Mouse (Mus musculus): ENCODE measurements around the gene Eif3c. TPM values are rescaled to one million over a fixed set of nuclear protein-coding genes. Genes with fewer than 3 reads are reported as not detected.

Eif3c gene
- polyA plus RNA-seq, 1 experiment = 115 TPM

GRCm38 (mm10) chr7:126596414-126596813 is 30.2 kb upstream of the Eif3c start:
- Histone ChIP-seq H3K27me3 (ENCODE audit: control insufficient read depth, insufficient read depth, low read length) (no peaks in the 10 kb centered on the region), H3K27ac (ENCODE audit: insufficient read depth, low read length) (no peak overlapping the region), H3K4me3 (replicated peaks; ENCODE audit: insufficient read depth, low read depth, low read length) (no peak overlapping the region), H3K4me1 (ENCODE audit: control insufficient read depth, insufficient read depth, low read length) (no peaks in the 10 kb centered on the region)
- 63% methylated on average over 6 of the region's 6 CpGs for WGBS
- DNase-seq = no peak
- TF ChIP-seq CTCF (IDR thresholded peaks at IDR 0.05; ENCODE audit: borderline replicate concordance, insufficient read depth, low read depth, low read length) (no peak), POLR2A (IDR thresholded peaks at IDR 0.05; ENCODE audit: borderline replicate concordance, insufficient read depth, low read length) (no peak)

GRCm38 (mm10) chr7:126595890-126596289 is 29.7 kb upstream of the Eif3c start:
- no peaks in the 10 kb centered on the region for H3K27me3 ChIP-seq (ENCODE audit: control insufficient read depth, insufficient read depth, low read length)
- H3K27ac ChIP-seq (ENCODE audit: insufficient read depth, low read length) = no peak overlapping the region
- no peak for TF ChIP-seq POLR2A (IDR thresholded peaks at IDR 0.05; ENCODE audit: borderline replicate concordance, insufficient read depth, low read length)
- no peak for TF ChIP-seq CTCF (IDR thresholded peaks at IDR 0.05; ENCODE audit: borderline replicate concordance, insufficient read depth, low read depth, low read length)
- no peak overlapping the region for H3K4me3 ChIP-seq (replicated peaks; ENCODE audit: insufficient read depth, low read depth, low read length)
- 78% methylated on average over 5 of the region's 5 CpGs for WGBS
- DNase-seq = no peak
- no peaks in the 10 kb centered on the region for H3K4me1 ChIP-seq (ENCODE audit: control insufficient read depth, insufficient read depth, low read length)

GRCm38 (mm10) chr7:126594862-126595561 is 28.8 kb upstream of the Eif3c start, which contains the start of gene Il27:
Il27 (minus strand) TSS chr7:126594941.
- Histone ChIP-seq H3K27ac (ENCODE audit: insufficient read depth, low read length) (no peak within 1 kb of the TSS), H3K4me3 (replicated peaks; ENCODE audit: insufficient read depth, low read depth, low read length) (no peak within 1 kb of the TSS), H3K27me3 (ENCODE audit: control insufficient read depth, insufficient read depth, low read length) (no peaks in the 10 kb centered on the region), H3K4me1 (ENCODE audit: control insufficient read depth, insufficient read depth, low read length) (no peaks in the 10 kb centered on the region)
- DNase-seq = no peak
- WGBS = 72% methylated on average over 11 of the region's 11 CpGs
- TF ChIP-seq POLR2A (IDR thresholded peaks at IDR 0.05; ENCODE audit: borderline replicate concordance, insufficient read depth, low read length) = no peak
- no peak for TF ChIP-seq CTCF (IDR thresholded peaks at IDR 0.05; ENCODE audit: borderline replicate concordance, insufficient read depth, low read depth, low read length)

GRCm38 (mm10) chr7:126587779-126588178 is 21.6 kb upstream of the Eif3c start:
- 7% methylated on average over 16 of the region's 16 CpGs for WGBS

GRCm38 (mm10) chr7:126586839-126587238 is 20.6 kb upstream of the Eif3c start:
- Histone ChIP-seq H3K27ac (ENCODE audit: insufficient read depth, low read length) (no peak overlapping the region), H3K4me1 (ENCODE audit: control insufficient read depth, insufficient read depth, low read length) (no peaks in the 10 kb centered on the region), H3K27me3 (ENCODE audit: control insufficient read depth, insufficient read depth, low read length) (no peaks in the 10 kb centered on the region), H3K4me3 (replicated peaks; ENCODE audit: insufficient read depth, low read depth, low read length) (no peak overlapping the region)
- no peak for DNase-seq
- TF ChIP-seq CTCF (IDR thresholded peaks at IDR 0.05; ENCODE audit: borderline replicate concordance, insufficient read depth, low read depth, low read length) = no peak
- no peak for TF ChIP-seq POLR2A (IDR thresholded peaks at IDR 0.05; ENCODE audit: borderline replicate concordance, insufficient read depth, low read length)
- WGBS = 46% methylated on average over 8 of the region's 8 CpGs

More at GRCm38 (mm10) chr7:126587779-126588178, 21.6 kb upstream of the Eif3c start:
- DNase-seq = no peak
- TF ChIP-seq CTCF (IDR thresholded peaks at IDR 0.05; ENCODE audit: borderline replicate concordance, insufficient read depth, low read depth, low read length) = 0 out of 2 replicates have a peak, but pooled peaks have one; percentile 35
- no peak for TF ChIP-seq POLR2A (IDR thresholded peaks at IDR 0.05; ENCODE audit: borderline replicate concordance, insufficient read depth, low read length)
- Histone ChIP-seq H3K27me3 (ENCODE audit: control insufficient read depth, insufficient read depth, low read length) (no peaks in the 10 kb centered on the region), H3K27ac (ENCODE audit: insufficient read depth, low read length) (no peak overlapping the region), H3K4me1 (ENCODE audit: control insufficient read depth, insufficient read depth, low read length) (no peaks in the 10 kb centered on the region), H3K4me3 (replicated peaks; ENCODE audit: insufficient read depth, low read depth, low read length) (no peak overlapping the region)

- TF ChIP-seq POLR2A (IDR thresholded peaks at IDR 0.05; ENCODE audit: borderline replicate concordance, insufficient read depth, low read length) (no peak), CTCF (IDR thresholded peaks at IDR 0.05; ENCODE audit: borderline replicate concordance, insufficient read depth, low read depth, low read length) (no peak)
- Histone ChIP-seq H3K4me1 (ENCODE audit: control insufficient read depth, insufficient read depth, low read length) (no peaks in the 10 kb centered on the region), H3K27ac (ENCODE audit: insufficient read depth, low read length) (no peak within 1 kb of the TSS), H3K27me3 (ENCODE audit: control insufficient read depth, insufficient read depth, low read length) (no peaks in the 10 kb centered on the region), H3K4me3 (replicated peaks; ENCODE audit: insufficient read depth, low read depth, low read length) (no peak within 1 kb of the TSS)
- 65% methylated on average over 6 of the region's 6 CpGs for WGBS
- DNase-seq = no peak
These were observed 19.5 kb upstream of the Eif3c start, which contains the start of gene Cln3 for GRCm38 (mm10) chr7:126585717-126586116. Cln3 (minus strand) TSS chr7:126585817.

GRCm38 (mm10) chr7:126584506-126584977 is 18.3 kb upstream of the Eif3c start, which contains the start of gene Apobr:
Apobr (plus strand) TSS chr7:126584942.
- 88% methylated on average over 8 of the region's 8 CpGs for WGBS
- H3K27ac ChIP-seq (ENCODE audit: insufficient read depth, low read length) = no peak within 1 kb of the TSS
- H3K4me1 ChIP-seq (ENCODE audit: control insufficient read depth, insufficient read depth, low read length) = no peaks in the 10 kb centered on the region
- TF ChIP-seq POLR2A (IDR thresholded peaks at IDR 0.05; ENCODE audit: borderline replicate concordance, insufficient read depth, low read length) (no peak), CTCF (IDR thresholded peaks at IDR 0.05; ENCODE audit: borderline replicate concordance, insufficient read depth, low read depth, low read length) (no peak)
- no peak within 1 kb of the TSS for H3K4me3 ChIP-seq (replicated peaks; ENCODE audit: insufficient read depth, low read depth, low read length)
- no peaks in the 10 kb centered on the region for H3K27me3 ChIP-seq (ENCODE audit: control insufficient read depth, insufficient read depth, low read length)
- no peak for DNase-seq

GRCm38 (mm10) chr7:126583761-126584160 is 17.6 kb upstream of the Eif3c start:
- Histone ChIP-seq H3K27me3 (ENCODE audit: control insufficient read depth, insufficient read depth, low read length) (no peaks in the 10 kb centered on the region), H3K4me1 (ENCODE audit: control insufficient read depth, insufficient read depth, low read length) (no peaks in the 10 kb centered on the region), H3K4me3 (replicated peaks; ENCODE audit: insufficient read depth, low read depth, low read length) (peak overlapping the region; percentile 80), H3K27ac (ENCODE audit: insufficient read depth, low read length) (no peak overlapping the region)
- DNase-seq = no peak
- TF ChIP-seq POLR2A (IDR thresholded peaks at IDR 0.05; ENCODE audit: borderline replicate concordance, insufficient read depth, low read length) (no peak), CTCF (IDR thresholded peaks at IDR 0.05; ENCODE audit: borderline replicate concordance, insufficient read depth, low read depth, low read length) (no peak)
- 56% methylated on average over 6 of the region's 6 CpGs for WGBS

Measured in cerebellum, adult 2 months (tissue).